Mouse (Mus musculus) intestine, postnatal 0 days (tissue): ENCODE measurements at regions not wholly inside any gene's neighbourhood (a gene's known extent, or its start where the extent isn't known, plus 50 kb on each side); places are given as distances from the start of the nearest gene placed in this dataset.

Source experiments
- ATAC-seq: fragments of 200-750 bp; cut with Nextera tagmentation; 2 replicates; pipeline ENCODE4 v1.8.0; 2017; ENCODE audit warnings: mild to moderate bottlenecking, moderate TSS enrichment, moderate library complexity
- H3K27ac ChIP-seq: fragments of 300-500 bp; sonication (generic); 2 replicates; pipeline ENCODE4 v1.5.1; 2014; ENCODE audit warnings: mild to moderate bottlenecking, low read depth, low read length, moderate library complexity
- H3K27me3 ChIP-seq: fragments of 300-500 bp; sonication (generic); replicated peaks from 2 replicates; pipeline ENCODE4 v1.6.1; 2014; ENCODE audit warnings: low read length, mixed read lengths; ENCODE audit not compliant: control insufficient read depth, insufficient read depth
- H3K36me3 ChIP-seq: fragments of 300-500 bp; sonication (generic); 2 replicates; pipeline ENCODE4 v1.6.1; 2014; ENCODE audit warnings: mild to moderate bottlenecking, moderate library complexity; ENCODE audit not compliant: control insufficient read depth, insufficient read depth
- H3K4me1 ChIP-seq: fragments of 300-500 bp; sonication (generic); replicated peaks from 2 replicates; pipeline ENCODE4 v1.6.1; 2014; ENCODE audit warnings: antibody characterized with exemption, low read length, mixed read lengths; ENCODE audit not compliant: control insufficient read depth, insufficient read depth
- H3K4me2 ChIP-seq: fragments of 300-500 bp; sonication (generic); replicated peaks from 2 replicates; pipeline ENCODE4 v1.6.1; 2014; ENCODE audit warnings: low read depth, mild to moderate bottlenecking, moderate library complexity
- H3K4me3 ChIP-seq: fragments of 300-500 bp; sonication (generic); 2 replicates; pipeline ENCODE4 v1.5.1; 2014; ENCODE audit warnings: low read depth, low read length
- H3K9ac ChIP-seq: fragments of 300-500 bp; sonication (generic); 2 replicates; pipeline ENCODE4 v1.6.1; 2014; ENCODE audit warnings: mild to moderate bottlenecking, low read depth, low read length
- H3K9me3 ChIP-seq: fragments of 300-500 bp; sonication (generic); 2 replicates; pipeline ENCODE4 v1.6.1; 2016; ENCODE audit warnings: mixed run types; ENCODE audit not compliant: control insufficient read depth
- CTCF ChIP-seq: sonication (generic); IDR thresholded peaks from 2 replicates; pipeline ENCODE4 v1.5.1; 2016; ENCODE audit warnings: low read depth, mild to moderate bottlenecking, control low read depth, antibody characterized with exemption, moderate library complexity
- WGBS: fragments of 180-500 bp; shearing (Covaris S2); extraction: QIAGEN DNeasy Blood & Tissue Kit; methylation state at CpG from one replicate; pipeline ENCODE4 v1.1.7; 2014; 5-methylcytosine and 5-hydroxymethylcytosine counted together

DNA sequence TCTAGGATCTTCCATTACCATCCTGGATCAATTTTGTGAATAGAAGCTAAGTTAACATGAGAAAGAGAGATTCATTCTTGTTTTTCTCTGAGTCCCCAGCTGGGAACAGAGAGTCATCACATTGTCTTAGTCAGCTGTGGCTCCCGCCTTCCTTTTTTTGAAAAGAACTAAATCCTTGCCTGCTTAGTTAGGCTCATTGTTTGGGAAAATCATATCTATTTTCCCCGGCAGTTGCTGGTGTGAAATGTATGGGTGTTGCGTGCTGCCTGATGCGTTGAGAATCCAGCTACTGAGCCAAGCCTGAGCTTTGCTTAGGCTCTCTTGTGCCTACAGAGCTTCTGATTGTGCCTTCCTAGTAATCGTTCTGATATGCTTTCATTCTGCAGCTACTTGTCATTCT, 66.3 kb downstream of the Fam50b start:
- H3K4me2 ChIP-seq = no peak overlapping the region
- H3K9me3 ChIP-seq = no peaks in the 10 kb centered on the region
- no peak overlapping the region for H3K27ac ChIP-seq
- H3K4me3 ChIP-seq = no peak overlapping the region
- H3K27me3 ChIP-seq = no peaks in the 10 kb centered on the region
- no peaks in the 10 kb centered on the region for H3K4me1 ChIP-seq
- WGBS = 84% methylated on average over 5 of the region's 5 CpGs
- no peaks in the 10 kb centered on the region for H3K36me3 ChIP-seq
- TF ChIP-seq CTCF = no peak
- no peak overlapping the region for H3K9ac ChIP-seq
- ATAC-seq = no peak

DNA sequence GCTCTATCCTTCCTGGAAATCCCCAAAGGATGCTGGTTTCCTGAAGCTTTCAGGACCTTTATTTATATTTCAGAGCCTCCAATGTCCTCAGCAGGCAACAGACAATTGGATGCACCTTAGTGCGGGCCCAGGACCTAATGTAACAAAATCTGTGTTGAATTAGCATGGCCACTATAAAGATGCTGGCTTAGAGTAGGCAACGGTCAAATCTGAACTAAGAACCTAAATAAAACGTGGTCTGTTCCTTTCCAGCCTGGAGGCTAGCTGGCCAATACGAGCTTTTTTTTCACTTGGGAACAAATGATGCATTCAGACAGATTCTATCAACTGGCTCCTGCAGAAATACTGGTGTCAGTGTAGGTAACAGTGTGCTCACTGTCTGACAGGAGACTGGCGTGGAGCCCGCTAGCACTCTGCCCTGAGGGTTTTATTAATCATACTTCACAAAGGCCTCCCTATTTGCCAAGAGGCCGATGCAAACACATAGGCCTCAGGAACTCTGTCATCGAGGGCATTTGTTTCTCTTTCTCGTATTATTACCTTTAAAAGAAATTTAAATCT, 68.5 kb upstream of the Prpf4b start:
- Histone ChIP-seq H3K36me3 (no peaks in the 10 kb centered on the region), H3K4me3 (no peak overlapping the region)
- WGBS = 63% methylated on average over 9 of the region's 9 CpGs

DNA sequence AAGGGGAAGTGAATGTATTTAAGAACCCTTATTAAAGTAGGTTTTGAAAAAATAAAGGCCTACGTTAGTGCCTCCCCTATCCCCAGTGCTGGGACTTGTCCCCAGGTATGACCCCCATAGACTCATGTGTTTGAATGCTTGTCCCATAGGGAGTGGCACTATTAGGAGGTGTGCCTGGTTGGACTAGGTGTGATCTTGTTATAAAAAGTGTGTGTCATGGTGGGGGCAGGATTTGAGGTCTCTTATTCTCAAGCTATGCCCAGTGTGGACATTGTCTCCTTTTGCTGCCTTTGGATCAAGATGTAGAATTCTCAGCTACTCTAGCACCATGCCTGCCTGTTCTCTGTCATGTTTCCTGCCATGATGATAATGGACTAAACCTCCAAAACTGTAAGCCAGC, 65.6 kb upstream of the Prpf4b start:
- H3K27me3 ChIP-seq = no peaks in the 10 kb centered on the region
- 90% methylated on average over 1 of the region's 1 CpGs for WGBS
- no peak for ATAC-seq
- TF ChIP-seq CTCF = no peak
- H3K36me3 ChIP-seq = no peaks in the 10 kb centered on the region
- H3K4me3 ChIP-seq = no peak overlapping the region
- no peak overlapping the region for H3K27ac ChIP-seq
- no peaks in the 10 kb centered on the region for H3K4me1 ChIP-seq
- H3K9ac ChIP-seq = no peak overlapping the region
- no peaks in the 10 kb centered on the region for H3K9me3 ChIP-seq
- H3K4me2 ChIP-seq = no peak overlapping the region

More for the DNA sequence above, 68.5 kb upstream of the Prpf4b start:
- no peak for TF ChIP-seq CTCF
- Histone ChIP-seq H3K4me2 (no peak overlapping the region), H3K4me1 (no peaks in the 10 kb centered on the region), H3K9ac (no peak overlapping the region), H3K27me3 (no peaks in the 10 kb centered on the region), H3K27ac (no peak overlapping the region), H3K9me3 (no peaks in the 10 kb centered on the region)
- no peak for ATAC-seq

DNA sequence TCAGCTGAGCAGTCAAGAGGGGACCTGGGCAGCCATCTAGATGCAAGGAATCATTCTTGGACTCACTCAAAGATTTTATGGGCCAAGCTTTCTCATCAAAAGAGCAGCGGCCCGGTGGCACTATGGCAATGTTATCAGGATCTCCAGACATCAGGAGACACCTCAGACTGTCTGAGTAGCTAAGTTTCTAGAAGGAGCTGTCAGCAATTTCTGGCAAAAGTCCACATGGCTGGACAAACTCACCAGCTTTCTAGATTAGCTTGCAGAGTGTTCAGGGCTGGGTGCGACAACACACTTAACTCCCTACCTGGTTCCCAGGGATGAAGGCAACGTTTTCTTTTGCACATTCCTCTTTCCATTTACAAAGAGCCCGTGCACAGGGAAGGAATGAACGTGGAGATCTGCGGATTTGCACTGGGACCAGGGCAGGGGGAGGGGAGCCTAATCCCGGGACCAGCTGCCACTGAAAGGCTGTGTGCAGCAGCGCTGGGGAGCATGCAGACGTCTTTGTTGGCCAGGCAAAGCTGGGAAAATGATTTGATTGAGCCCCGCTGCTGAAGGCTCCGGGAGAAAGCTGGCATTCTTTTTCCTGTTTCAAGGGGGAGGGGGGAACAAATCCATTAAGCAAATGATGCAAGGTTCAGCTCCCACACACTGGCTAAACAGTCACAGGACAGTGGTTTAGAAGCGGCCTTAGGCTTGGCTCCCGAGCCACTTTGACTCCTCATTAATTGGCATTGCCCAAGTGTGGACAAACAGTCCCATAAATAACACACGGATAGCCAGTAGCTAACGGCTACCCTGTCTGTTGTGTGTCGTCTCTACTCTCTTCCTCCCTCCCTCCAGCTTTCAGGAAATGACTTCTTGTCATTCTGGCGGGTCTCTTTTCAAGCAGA, 60.7 kb upstream of the Prpf4b start:
- H3K9ac ChIP-seq = no peak overlapping the region
- H3K4me2 ChIP-seq = 0 out of 2 replicates have a peak overlapping the region, but pooled peaks have one; percentile 24
- WGBS = 33% methylated on average over 18 of the region's 18 CpGs
- H3K4me3 ChIP-seq = no peak overlapping the region
- ATAC-seq = 0 out of 2 replicates have a peak, but pooled peaks have one; percentile 19
- H3K27ac ChIP-seq = no peak overlapping the region
- H3K4me1 ChIP-seq = no peaks in the 10 kb centered on the region
- no peak for TF ChIP-seq CTCF
- H3K36me3 ChIP-seq = no peaks in the 10 kb centered on the region
- H3K9me3 ChIP-seq = no peaks in the 10 kb centered on the region
- no peaks in the 10 kb centered on the region for H3K27me3 ChIP-seq

DNA sequence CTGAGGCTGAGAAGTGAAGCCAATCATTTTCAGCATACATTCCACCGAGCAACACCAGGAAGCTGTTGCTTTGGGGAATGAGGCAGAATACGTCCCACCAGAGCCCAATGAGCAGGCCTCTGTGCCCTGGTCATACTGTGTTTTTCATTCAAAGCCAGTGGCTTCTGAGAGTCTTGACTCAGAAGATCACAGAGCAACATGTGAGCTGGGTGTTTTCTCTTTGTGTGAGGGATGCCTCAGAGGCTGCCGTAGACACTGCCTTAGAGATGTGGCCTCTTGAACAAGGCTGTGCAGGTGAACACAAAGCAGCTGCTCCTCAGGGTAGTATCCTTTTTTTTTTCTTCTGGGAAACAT, 60.1 kb upstream of the Prpf4b start:
- Histone ChIP-seq H3K9ac (no peak overlapping the region), H3K27ac (no peak overlapping the region), H3K4me3 (no peak overlapping the region), H3K36me3 (no peaks in the 10 kb centered on the region), H3K9me3 (no peaks in the 10 kb centered on the region), H3K27me3 (no peaks in the 10 kb centered on the region), H3K4me2 (no peak overlapping the region), H3K4me1 (no peaks in the 10 kb centered on the region)
- no peak for TF ChIP-seq CTCF
- ATAC-seq = no peak
- WGBS = 60% methylated on average over 3 of the region's 3 CpGs

DNA sequence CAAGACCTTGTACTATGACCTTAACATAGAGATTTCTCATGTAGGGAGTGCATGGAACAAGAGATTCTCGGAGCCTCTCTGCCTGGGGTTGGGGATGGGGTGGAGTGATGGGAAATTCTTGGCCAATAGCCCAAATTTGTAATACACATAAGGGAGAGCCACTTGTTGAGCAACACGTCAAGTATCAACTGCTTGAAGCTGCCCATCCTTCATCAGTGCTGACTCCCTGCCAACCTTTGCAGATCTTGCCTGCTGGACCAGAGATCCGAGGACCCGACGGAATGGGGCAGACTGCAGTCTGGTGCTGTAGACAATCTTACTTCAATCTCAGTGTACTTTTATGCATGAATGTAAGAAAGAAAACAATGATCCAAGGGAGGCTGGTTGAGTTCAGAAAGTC, 56.9 kb upstream of the Prpf4b start:
- 69% methylated on average over 5 of the region's 5 CpGs for WGBS
- Histone ChIP-seq H3K9me3 (no peaks in the 10 kb centered on the region), H3K36me3 (no peaks in the 10 kb centered on the region), H3K27ac (no peak overlapping the region), H3K4me2 (no peak overlapping the region), H3K4me3 (no peak overlapping the region), H3K27me3 (no peaks in the 10 kb centered on the region), H3K9ac (no peak overlapping the region), H3K4me1 (no peaks in the 10 kb centered on the region)
- ATAC-seq = no peak
- no peak for TF ChIP-seq CTCF
